Mouse (Mus musculus): ENCODE measurements around the gene Pxdc1. TPM values are rescaled to one million over a fixed set of nuclear protein-coding genes. Genes with fewer than 3 reads are reported as not detected.
A peak's percentile ranks its signal among the peaks of the same experiment; 100 is the strongest.

The Pxdc1 gene
- polyA plus RNA-seq, 1 experiment: 119 TPM

GRCm38 (mm10) chr13:34650953-34651352 is 2.3 kb downstream of the Pxdc1 start:
- Histone ChIP-seq H3K36me3 (ENCODE audit: control insufficient read depth, insufficient read depth, low read length) (no peaks in the 10 kb centered on the region), H3K27ac (ENCODE audit: insufficient read depth, low read depth, low read length) (peak overlapping the region; percentile 83), H3K27me3 (ENCODE audit: control insufficient read depth, insufficient read depth, low read length) (0 out of 2 replicates have a peak, but pooled peaks cover 2% of the 10 kb centered on the region), H3K4me3 (ENCODE audit: low read depth, low read length) (peak overlapping the region; percentile 74), H3K4me1 (ENCODE audit: control insufficient read depth, insufficient read depth, insufficient read length, low read length) (peaks cover 16% of the 10 kb centered on the region)
- TF ChIP-seq CTCF (IDR thresholded peaks at IDR 0.05; ENCODE audit: extremely low read depth, insufficient read length, insufficient replicate concordance, low read depth, low read length) (no peak), POLR2A (IDR thresholded peaks at IDR 0.05; ENCODE audit: low read depth, low read length) (no peak)
- WGBS: 17% methylated on average over 10 of the region's 10 CpGs

DNA sequence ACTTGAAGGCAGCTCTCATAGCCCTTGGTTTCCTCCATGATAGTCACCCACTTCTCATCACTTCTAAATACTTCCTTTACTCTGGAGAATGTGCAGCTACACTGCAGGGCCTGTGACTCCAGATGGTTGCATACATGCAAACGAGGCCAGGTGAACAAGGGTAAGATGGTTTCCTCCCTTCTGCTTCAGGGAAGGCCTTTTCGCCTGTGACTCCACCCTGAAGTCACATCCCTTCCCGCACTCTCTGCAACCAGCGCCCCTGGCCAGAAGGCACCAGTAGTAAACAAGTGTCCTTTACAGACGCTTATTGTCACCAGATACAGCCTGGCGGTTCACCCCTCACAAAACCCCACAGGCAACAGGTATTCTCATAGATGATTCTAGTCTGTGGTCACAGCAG is 2.9 kb downstream of the Pxdc1 start:
- TF ChIP-seq POLR2A (IDR thresholded peaks at IDR 0.05; ENCODE audit: low read depth, low read length): no peak
- TF ChIP-seq CTCF (IDR thresholded peaks at IDR 0.05; ENCODE audit: extremely low read depth, insufficient read length, insufficient replicate concordance, low read depth, low read length): no peak
- Histone ChIP-seq H3K4me1 (ENCODE audit: control insufficient read depth, insufficient read depth, insufficient read length, low read length) (peaks cover 16% of the 10 kb centered on the region), H3K4me3 (ENCODE audit: low read depth, low read length) (peak overlapping the region; percentile 74), H3K27ac (ENCODE audit: insufficient read depth, low read depth, low read length) (no peak overlapping the region), H3K27me3 (ENCODE audit: control insufficient read depth, insufficient read depth, low read length) (0 out of 2 replicates have a peak, but pooled peaks cover 2% of the 10 kb centered on the region), H3K36me3 (ENCODE audit: control insufficient read depth, insufficient read depth, low read length) (no peaks in the 10 kb centered on the region)
- WGBS: 76% methylated on average over 6 of the region's 6 CpGs

DNA sequence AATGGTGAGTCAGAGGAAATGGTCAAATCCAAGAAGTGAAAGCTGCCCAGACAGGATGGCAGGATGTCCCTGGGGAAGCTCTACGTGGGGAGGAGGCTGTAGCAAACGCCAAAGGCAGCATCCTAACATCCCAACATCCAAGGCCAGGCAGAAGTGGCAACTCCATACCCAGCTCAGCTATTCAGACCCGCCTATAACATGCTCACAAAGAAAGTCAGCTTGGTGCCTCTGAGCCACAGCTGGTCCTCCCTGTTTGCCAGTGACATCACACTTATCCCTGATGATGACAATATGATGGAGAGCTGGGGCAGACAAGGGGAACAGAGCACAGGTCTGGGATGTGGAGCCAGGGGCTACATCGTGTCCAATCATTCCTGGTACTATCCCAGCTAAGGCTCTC is 5.5 kb downstream of the Pxdc1 start:
- no peaks in the 10 kb centered on the region for H3K36me3 ChIP-seq (ENCODE audit: control insufficient read depth, insufficient read depth, low read length)
- H3K27ac ChIP-seq (ENCODE audit: insufficient read depth, low read depth, low read length): no peak overlapping the region
- 62% methylated on average over 4 of the region's 4 CpGs for WGBS
- H3K4me1 ChIP-seq (ENCODE audit: control insufficient read depth, insufficient read depth, insufficient read length, low read length): peaks cover 9% of the 10 kb centered on the region
- 0 out of 2 replicates have a peak, but pooled peaks cover 2% of the 10 kb centered on the region for H3K27me3 ChIP-seq (ENCODE audit: control insufficient read depth, insufficient read depth, low read length)
- TF ChIP-seq CTCF (IDR thresholded peaks at IDR 0.05; ENCODE audit: extremely low read depth, insufficient read length, insufficient replicate concordance, low read depth, low read length): no peak
- TF ChIP-seq POLR2A (IDR thresholded peaks at IDR 0.05; ENCODE audit: low read depth, low read length): no peak
- H3K4me3 ChIP-seq (ENCODE audit: low read depth, low read length): no peak overlapping the region

DNA sequence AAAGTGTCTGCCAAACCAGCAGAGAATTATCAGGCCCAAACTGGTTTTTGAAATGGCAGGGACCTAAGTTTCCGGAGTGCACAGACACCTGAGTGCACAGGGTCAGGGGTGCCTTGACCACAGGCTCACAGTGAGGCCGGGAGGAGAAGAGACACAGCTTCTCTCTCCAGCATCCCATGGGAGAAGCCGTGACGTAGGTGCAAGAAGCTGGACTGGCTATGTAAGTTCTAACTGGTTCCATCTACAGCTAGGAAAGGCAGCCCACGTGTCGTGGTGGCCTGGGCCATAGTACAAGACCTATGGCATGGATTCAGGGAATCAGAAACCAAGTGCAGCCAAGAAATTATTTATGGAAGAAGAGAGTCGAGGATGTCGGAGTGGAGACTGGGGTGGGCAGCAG is 6.1 kb downstream of the Pxdc1 start:
- H3K36me3 ChIP-seq (ENCODE audit: control insufficient read depth, insufficient read depth, low read length): no peaks in the 10 kb centered on the region
- H3K27ac ChIP-seq (ENCODE audit: insufficient read depth, low read depth, low read length): no peak overlapping the region
- 80% methylated on average over 8 of the region's 8 CpGs for WGBS
- H3K27me3 ChIP-seq (ENCODE audit: control insufficient read depth, insufficient read depth, low read length): 0 out of 2 replicates have a peak, but pooled peaks cover 2% of the 10 kb centered on the region
- H3K4me1 ChIP-seq (ENCODE audit: control insufficient read depth, insufficient read depth, insufficient read length, low read length): peaks cover 9% of the 10 kb centered on the region
- TF ChIP-seq CTCF (IDR thresholded peaks at IDR 0.05; ENCODE audit: extremely low read depth, insufficient read length, insufficient replicate concordance, low read depth, low read length) (no peak), POLR2A (IDR thresholded peaks at IDR 0.05; ENCODE audit: low read depth, low read length) (no peak)
- H3K4me3 ChIP-seq (ENCODE audit: low read depth, low read length): no peak overlapping the region

DNA sequence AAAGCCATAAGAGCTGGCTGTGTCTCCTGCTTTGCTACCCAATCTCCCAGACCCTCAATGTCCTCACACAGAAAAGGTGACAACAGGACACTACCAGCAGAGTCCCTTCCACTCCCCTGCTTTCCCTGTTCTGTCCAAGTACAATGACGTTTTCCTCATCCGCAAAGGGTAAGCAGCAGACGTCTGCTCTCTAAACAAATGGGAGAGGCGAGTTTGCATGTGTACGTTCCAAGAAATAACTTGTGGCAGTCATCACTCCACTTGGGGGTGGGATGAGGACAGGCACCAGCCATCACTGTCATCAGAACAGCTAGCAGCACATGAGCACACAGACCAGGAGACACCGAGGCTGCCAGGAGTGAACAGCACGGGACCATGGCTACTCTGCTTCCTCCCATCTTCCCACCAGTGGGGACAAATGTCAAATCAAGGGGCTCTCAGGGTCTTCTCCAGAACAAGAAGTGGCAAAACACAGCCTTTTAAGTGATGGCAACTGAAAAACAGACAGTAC is 7.0 kb downstream of the Pxdc1 start:
- no peaks in the 10 kb centered on the region for H3K27me3 ChIP-seq (ENCODE audit: control insufficient read depth, insufficient read depth, low read length)
- TF ChIP-seq POLR2A (IDR thresholded peaks at IDR 0.05; ENCODE audit: low read depth, low read length) (no peak), CTCF (IDR thresholded peaks at IDR 0.05; ENCODE audit: extremely low read depth, insufficient read length, insufficient replicate concordance, low read depth, low read length) (no peak)
- 68% methylated on average over 7 of the region's 7 CpGs for WGBS
- H3K27ac ChIP-seq (ENCODE audit: insufficient read depth, low read depth, low read length): no peak overlapping the region
- no peaks in the 10 kb centered on the region for H3K36me3 ChIP-seq (ENCODE audit: control insufficient read depth, insufficient read depth, low read length)
- H3K4me1 ChIP-seq (ENCODE audit: control insufficient read depth, insufficient read depth, insufficient read length, low read length): peaks cover 6% of the 10 kb centered on the region
- no peak overlapping the region for H3K4me3 ChIP-seq (ENCODE audit: low read depth, low read length)

GRCm38 (mm10) chr13:34645519-34645918 is 7.8 kb downstream of the Pxdc1 start:
- H3K27ac ChIP-seq (ENCODE audit: insufficient read depth, low read depth, low read length): no peak overlapping the region
- H3K4me1 ChIP-seq (ENCODE audit: control insufficient read depth, insufficient read depth, insufficient read length, low read length): peaks cover 6% of the 10 kb centered on the region
- no peak overlapping the region for H3K4me3 ChIP-seq (ENCODE audit: low read depth, low read length)
- H3K36me3 ChIP-seq (ENCODE audit: control insufficient read depth, insufficient read depth, low read length): no peaks in the 10 kb centered on the region
- no peaks in the 10 kb centered on the region for H3K27me3 ChIP-seq (ENCODE audit: control insufficient read depth, insufficient read depth, low read length)
- WGBS: 95% methylated on average over 5 of the region's 5 CpGs
- no peak for TF ChIP-seq POLR2A (IDR thresholded peaks at IDR 0.05; ENCODE audit: low read depth, low read length)
- no peak for TF ChIP-seq CTCF (IDR thresholded peaks at IDR 0.05; ENCODE audit: extremely low read depth, insufficient read length, insufficient replicate concordance, low read depth, low read length)

DNA sequence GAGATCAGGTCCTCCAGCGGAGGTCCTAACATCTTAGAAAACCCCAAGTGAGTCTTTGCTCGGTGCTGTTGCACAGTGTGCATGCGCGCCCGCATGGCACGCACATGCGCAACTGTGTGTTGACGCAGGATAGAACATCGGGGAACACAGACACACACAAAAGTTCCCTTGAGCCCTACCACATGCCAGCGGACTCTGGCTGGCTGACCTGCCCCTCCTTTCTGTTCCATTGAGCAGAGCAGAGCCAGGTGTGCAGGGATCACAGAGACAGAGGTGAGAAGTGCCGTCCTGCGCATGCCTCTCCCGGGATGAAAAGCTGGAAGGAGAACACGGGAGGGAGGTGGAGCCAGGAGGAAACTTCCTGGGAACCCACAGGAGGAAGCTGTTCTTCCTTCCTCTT is 8.9 kb downstream of the Pxdc1 start:
- no peak for TF ChIP-seq POLR2A (IDR thresholded peaks at IDR 0.05; ENCODE audit: low read depth, low read length)
- Histone ChIP-seq H3K27me3 (ENCODE audit: control insufficient read depth, insufficient read depth, low read length) (no peaks in the 10 kb centered on the region), H3K4me3 (ENCODE audit: low read depth, low read length) (no peak overlapping the region), H3K4me1 (ENCODE audit: control insufficient read depth, insufficient read depth, insufficient read length, low read length) (peaks cover 3% of the 10 kb centered on the region), H3K36me3 (ENCODE audit: control insufficient read depth, insufficient read depth, low read length) (no peaks in the 10 kb centered on the region), H3K27ac (ENCODE audit: insufficient read depth, low read depth, low read length) (no peak overlapping the region)
- WGBS: 65% methylated on average over 14 of the region's 14 CpGs

Data from small intestine, adult 2 months (tissue).